Mouse (Mus musculus) lung, adult 2 months (tissue): Measurements from ENCODE around the gene Cdkl3.

Experiments used
- CTCF ChIP-seq: fragments of 200-500 bp; IDR thresholded peaks from 2 replicates; pipeline ENCODE4 v1.5.1; 2011; ENCODE audit warnings: mild to moderate bottlenecking, low read length, control low read depth; ENCODE audit not compliant: insufficient read depth
- POLR2A ChIP-seq: fragments of 200-500 bp; IDR thresholded peaks from 2 replicates; pipeline ENCODE4 v1.6.1; 2011; ENCODE audit warnings: low read depth, mild to moderate bottlenecking, control low read depth, low read length, borderline replicate concordance; ENCODE audit errors: extremely low read depth

DNA sequence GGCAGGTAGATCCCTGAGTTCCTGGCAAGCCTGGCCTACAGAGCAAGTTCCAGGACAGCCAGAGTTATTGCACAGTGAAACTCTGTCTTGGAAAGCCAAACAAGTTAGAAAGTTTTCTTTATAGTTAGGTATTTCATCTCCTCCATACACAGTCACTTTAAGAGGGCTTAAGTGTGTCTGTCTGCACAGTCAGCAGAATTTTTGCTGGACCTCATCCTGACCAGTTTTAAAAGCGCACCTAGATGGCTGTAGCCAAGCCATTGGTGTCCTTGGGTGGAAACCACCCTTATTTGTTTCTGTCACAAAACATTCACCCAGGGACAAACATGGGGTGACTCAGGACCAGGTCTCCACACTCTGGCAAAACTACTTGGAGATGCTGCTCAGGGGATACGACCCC, 76.6 kb downstream of the Cdkl3 start:
- no peak for TF ChIP-seq CTCF
- TF ChIP-seq POLR2A, result no peak
